Mouse (Mus musculus) heart, embryonic 13.5 days (tissue): ENCODE measurements around the gene Pnlip. TPM values are rescaled to one million over a fixed set of nuclear protein-coding genes. Genes with fewer than 3 reads are reported as not detected.

ENCODE experiments used
- ATAC-seq: fragments of 200-750 bp; cut with Nextera tagmentation; 2 replicates; pipeline ENCODE4 v1.8.0; 2017; ENCODE audit warnings: moderate TSS enrichment; ENCODE audit not compliant: insufficient number of reproducible peaks, low FRiP score, low TSS enrichment; ENCODE audit errors: extremely low read depth
- H3K27ac ChIP-seq: fragments of 300-500 bp; sonication (generic); replicated peaks from 2 replicates; pipeline ENCODE4 v1.5.1; 2015; ENCODE audit warnings: moderate library complexity, mild to moderate bottlenecking, inconsistent platforms
- H3K27me3 ChIP-seq: fragments of 300-500 bp; sonication (generic); replicated peaks from 2 replicates; pipeline ENCODE4 v1.6.1; 2015; ENCODE audit warnings: mild to moderate bottlenecking, inconsistent platforms
- H3K36me3 ChIP-seq: fragments of 300-500 bp; sonication (generic); 2 replicates; pipeline ENCODE4 v1.6.1; 2015; ENCODE audit warnings: mild to moderate bottlenecking, inconsistent platforms
- H3K4me1 ChIP-seq: fragments of 300-500 bp; sonication (generic); 2 replicates; pipeline ENCODE4 v1.6.1; 2015; ENCODE audit warnings: inconsistent platforms
- H3K4me2 ChIP-seq: fragments of 300-500 bp; sonication (generic); 2 replicates; pipeline ENCODE4 v1.6.1; 2015; ENCODE audit warnings: inconsistent platforms, mild to moderate bottlenecking, moderate library complexity
- H3K4me3 ChIP-seq: fragments of 300-500 bp; sonication (generic); 2 replicates; pipeline ENCODE4 v1.5.1; 2015; ENCODE audit warnings: moderate library complexity, mild to moderate bottlenecking, inconsistent platforms
- H3K9ac ChIP-seq: fragments of 300-500 bp; sonication (generic); 2 replicates; pipeline ENCODE4 v1.6.1; 2015; ENCODE audit warnings: inconsistent platforms, mild to moderate bottlenecking, moderate library complexity
- H3K9me3 ChIP-seq: fragments of 300-500 bp; sonication (generic); 2 replicates; pipeline ENCODE4 v1.6.1; 2016; ENCODE audit warnings: inconsistent platforms
- WGBS: fragments of 180-500 bp; shearing (Covaris S2); methylation state at CpG from one replicate; pipeline ENCODE4 v1.1.7; 2015; ENCODE audit warnings: mixed read lengths; 5-methylcytosine and 5-hydroxymethylcytosine counted together
- polyA plus RNA-seq: library from polyadenylated mRNA; unstranded; fragments of >200 nt; fragmentation: Nextera tagmentation; extraction: Ambion mirVana; gene quantifications from 2 replicates; pipeline ENCODE4 v1.2.1, GENCODE M21; 2015

Gene Pnlip
- polyA plus RNA-seq, 1 experiment from 2014 or later = not detected

DNA sequence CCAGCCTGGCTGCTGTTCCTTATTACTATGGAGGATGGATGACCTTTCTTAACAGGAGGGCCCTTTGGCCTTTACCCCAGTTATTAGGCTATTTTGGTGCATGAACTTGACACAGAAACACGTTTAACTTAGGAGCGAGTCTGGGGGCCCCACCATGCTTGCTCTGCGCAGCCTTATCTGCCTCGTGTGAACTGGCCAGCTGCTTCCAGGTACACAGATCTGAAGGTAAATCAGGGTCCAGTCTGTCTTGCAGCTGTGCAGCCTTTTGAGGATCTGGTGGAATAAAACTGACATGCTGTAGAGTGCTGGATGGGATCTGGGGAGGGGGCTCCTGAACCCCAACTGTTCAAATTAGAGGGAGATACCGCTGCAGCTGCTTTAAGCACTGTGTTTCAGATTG, 75.5 kb downstream of the Pnlip start:
- Histone ChIP-seq H3K4me3 (no peak overlapping the region), H3K36me3 (no peaks in the 10 kb centered on the region), H3K27me3 (no peaks in the 10 kb centered on the region), H3K27ac (no peak overlapping the region), H3K4me2 (no peak overlapping the region), H3K9me3 (peaks cover 7% of the 10 kb centered on the region; the same call in 1 of the 2 replicates), H3K9ac (no peak overlapping the region), H3K4me1 (no peaks in the 10 kb centered on the region; the same call in 1 of the 2 replicates)
- 58% methylated on average over 5 of the region's 5 CpGs for WGBS
- ATAC-seq = no peak

DNA sequence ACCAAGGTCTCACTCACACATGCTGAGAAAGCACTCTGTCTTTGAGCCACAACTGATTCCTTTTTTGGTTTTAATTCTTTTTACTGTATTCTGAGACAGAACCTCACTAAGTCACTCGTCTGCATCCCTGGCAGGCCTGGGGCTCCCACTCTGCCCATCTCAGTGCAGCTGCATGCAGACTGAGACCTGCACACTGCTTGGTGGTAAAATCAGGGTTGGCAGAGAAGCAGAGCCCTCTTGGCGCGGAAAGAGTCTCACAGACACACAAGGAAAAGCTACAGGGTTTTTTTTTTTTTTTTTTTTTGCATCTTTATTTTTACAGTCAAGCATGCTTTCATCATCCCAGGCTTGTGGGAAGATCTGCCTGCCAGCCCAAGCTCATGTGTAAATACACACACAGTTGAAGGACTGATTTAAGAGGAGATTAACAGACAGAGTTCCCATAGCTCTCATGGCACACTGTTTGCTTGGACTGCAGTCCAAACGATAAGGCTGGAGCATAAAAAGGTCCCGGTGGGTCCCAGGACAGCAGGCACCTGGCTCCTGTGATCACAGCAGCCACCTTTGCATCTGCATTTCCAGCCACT, 76.2 kb downstream of the Pnlip start, which contains the start of gene Pnliprp1:
Pnliprp1 (plus strand) TSS at position 443 of the 587 bp plus-strand sequence.
- Histone ChIP-seq H3K4me2 (no peak within 1 kb of the TSS), H3K36me3 (no peaks in the 10 kb centered on the region), H3K27me3 (no peaks in the 10 kb centered on the region), H3K27ac (no peak within 1 kb of the TSS), H3K9ac (no peak within 1 kb of the TSS), H3K4me1 (no peaks in the 10 kb centered on the region; the same call in 1 of the 2 replicates), H3K9me3 (peaks cover 7% of the 10 kb centered on the region; the same call in 1 of the 2 replicates), H3K4me3 (no peak within 1 kb of the TSS)
- WGBS = 43% methylated on average over 5 of the region's 5 CpGs
- no peak for ATAC-seq

Other genes with a start within 250 kb of the Pnlip start
- 6.1 and 6.6 TPM in 2 replicates for gene Gfra1, start 196.6 kb upstream of the Pnlip start, polyA plus RNA-seq
- not detected in 2 replicates for gene Ccdc172, start 140.5 kb upstream of the Pnlip start, polyA plus RNA-seq
- gene Pnliprp1, start 76.4 kb downstream of the Pnlip start, polyA plus RNA-seq = 0.98 and 3.1 TPM in 2 replicates
- gene Pnliprp2, start 107.2 kb downstream of the Pnlip start, polyA plus RNA-seq = 0.21 and 0.31 TPM in 2 replicates
- not detected in 2 replicates for gene 1700019N19Rik, start 142.0 kb downstream of the Pnlip start, polyA plus RNA-seq